Mouse (Mus musculus) G1E-ER4 (cell line): ENCODE measurements around the gene Stx8. TPM values are rescaled to one million over a fixed set of nuclear protein-coding genes. Genes with fewer than 3 reads are reported as not detected.

Source experiments
- GATA1 ChIP-seq: IDR thresholded peaks from one replicate; pipeline ENCODE4 v1.8.0; 2012; ENCODE audit warnings: low read length, inconsistent platforms
- polyA plus RNA-seq: library from polyadenylated mRNA; stranded (reverse); fragments of >175 nt; gene quantifications from 2 replicates; pipeline ENCODE4 v1.2.3, GENCODE M21; 2012

Stx8 gene
- polyA plus RNA-seq, 1 experiment = 0.66 TPM

DNA sequence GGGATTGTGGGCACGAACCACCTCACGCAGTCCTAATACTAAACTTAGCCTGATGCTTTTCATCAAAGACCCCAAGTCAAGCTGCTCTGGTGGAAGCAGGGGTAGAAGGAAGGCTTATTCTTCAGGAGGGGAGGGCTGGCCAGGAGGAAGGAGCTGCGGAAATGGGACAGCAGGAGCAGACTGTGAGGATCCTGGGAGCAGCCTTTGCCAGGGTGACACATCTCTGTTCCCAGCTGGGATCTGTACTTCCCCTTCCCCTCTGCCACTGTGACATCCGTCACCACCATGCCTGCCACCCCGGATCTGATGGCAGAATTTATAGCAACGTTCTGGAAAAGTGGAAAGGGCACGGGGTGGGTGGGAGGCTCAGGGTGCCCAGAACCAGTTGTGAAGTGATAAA, 168.5 kb downstream of the Stx8 start:
- no peak for TF ChIP-seq GATA1

GRCm38 (mm10) chr11:68135350-68135749, 169.4 kb downstream of the Stx8 start:
- no peak for TF ChIP-seq GATA1

GRCm38 (mm10) chr11:68136687-68137086, 170.7 kb downstream of the Stx8 start:
- TF ChIP-seq GATA1 = no peak

DNA sequence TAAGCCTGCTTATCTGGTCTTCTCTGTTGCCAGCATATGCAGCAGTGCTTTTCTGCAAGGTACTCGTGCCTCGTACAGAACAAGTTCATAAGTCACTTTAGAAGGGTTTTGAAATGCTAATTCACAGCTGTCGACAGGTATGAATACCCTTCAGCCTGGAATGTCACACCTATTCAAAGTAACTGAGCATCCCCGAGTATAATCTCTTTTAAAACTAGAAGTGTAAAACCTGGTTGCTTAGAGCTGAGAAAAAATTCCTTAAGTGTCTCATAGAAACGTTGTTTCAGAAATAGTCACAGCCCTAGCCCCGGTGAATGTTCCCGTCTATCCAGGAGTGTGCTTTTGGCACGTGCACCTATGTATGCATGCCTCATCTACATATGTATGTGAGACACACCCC, 176.3 kb downstream of the Stx8 start:
- TF ChIP-seq GATA1 = no peak

- no peak for TF ChIP-seq GATA1
These were observed 178.5 kb downstream of the Stx8 start for GRCm38 (mm10) chr11:68144235-68145065.

- no peak for TF ChIP-seq GATA1
These were observed 179.1 kb downstream of the Stx8 start for GRCm38 (mm10) chr11:68145066-68145585.

- TF ChIP-seq GATA1 = no peak
These were observed 179.8 kb downstream of the Stx8 start for GRCm38 (mm10) chr11:68145586-68146455.

GRCm38 (mm10) chr11:68146456-68146851, 180.5 kb downstream of the Stx8 start:
- no peak for TF ChIP-seq GATA1

DNA sequence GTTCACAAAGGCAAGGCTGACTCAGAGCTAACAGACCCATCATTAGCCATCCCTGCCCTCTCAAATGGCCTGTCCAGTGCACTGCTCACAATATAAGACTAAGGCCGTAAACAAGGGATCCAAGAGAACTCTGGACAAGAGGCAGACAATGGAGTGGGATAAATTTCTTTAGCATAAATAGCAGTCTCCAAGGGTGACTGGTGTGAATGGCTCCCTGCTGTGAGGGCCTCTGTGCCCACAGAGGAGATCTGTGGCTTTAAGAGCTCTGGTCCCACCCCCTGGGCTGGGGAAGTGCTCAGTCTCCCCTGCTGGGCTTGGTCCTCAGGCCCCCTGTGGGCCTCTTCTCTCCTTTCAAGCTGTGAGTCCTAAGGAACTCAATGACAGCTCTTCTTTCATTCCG, 184.9 kb downstream of the Stx8 start:
- TF ChIP-seq GATA1 = no peak

GRCm38 (mm10) chr11:68155821-68156220, 189.8 kb downstream of the Stx8 start:
- no peak for TF ChIP-seq GATA1

DNA sequence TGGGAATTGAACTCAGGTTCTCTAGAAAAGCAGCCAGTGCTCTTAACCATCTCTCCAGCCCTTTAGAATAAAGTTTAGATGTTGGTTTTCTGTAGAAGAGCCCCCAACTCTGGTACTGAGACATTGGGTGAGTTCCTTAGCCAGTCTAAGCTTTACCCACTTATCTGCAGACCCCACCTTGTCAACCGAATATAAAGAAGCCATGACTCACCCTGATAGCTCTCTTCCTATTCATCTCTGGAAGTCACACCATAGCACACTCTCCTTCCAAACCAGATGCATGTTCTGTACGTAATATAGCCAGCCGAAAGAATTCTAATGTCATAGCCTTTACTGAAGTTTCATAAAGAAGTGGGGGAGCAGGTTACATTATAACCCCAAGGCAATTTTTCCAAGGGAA, 192.2 kb downstream of the Stx8 start:
- TF ChIP-seq GATA1 = no peak

- no peak for TF ChIP-seq GATA1
These were observed 193.9 kb downstream of the Stx8 start for GRCm38 (mm10) chr11:68159867-68160266.

DNA sequence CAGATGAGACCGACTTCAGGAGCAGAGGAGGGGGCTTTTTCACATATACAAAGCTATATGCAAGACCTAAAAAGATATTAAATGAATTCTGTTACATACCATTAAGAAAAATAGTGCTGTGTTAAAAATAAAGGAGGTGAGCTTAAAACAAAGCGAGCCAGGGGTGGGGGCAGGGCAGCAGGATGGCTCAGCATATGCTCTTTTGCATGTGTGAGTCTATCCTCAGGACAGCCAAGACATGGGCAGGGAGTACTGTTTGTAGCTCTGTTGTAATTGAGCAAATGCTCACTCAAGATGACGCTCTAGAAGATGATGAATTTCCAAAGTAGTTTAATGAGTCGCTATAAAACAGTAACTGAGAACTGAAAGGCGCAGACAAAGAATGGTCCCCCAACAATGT, 198.4 kb downstream of the Stx8 start:
- no peak for TF ChIP-seq GATA1

DNA sequence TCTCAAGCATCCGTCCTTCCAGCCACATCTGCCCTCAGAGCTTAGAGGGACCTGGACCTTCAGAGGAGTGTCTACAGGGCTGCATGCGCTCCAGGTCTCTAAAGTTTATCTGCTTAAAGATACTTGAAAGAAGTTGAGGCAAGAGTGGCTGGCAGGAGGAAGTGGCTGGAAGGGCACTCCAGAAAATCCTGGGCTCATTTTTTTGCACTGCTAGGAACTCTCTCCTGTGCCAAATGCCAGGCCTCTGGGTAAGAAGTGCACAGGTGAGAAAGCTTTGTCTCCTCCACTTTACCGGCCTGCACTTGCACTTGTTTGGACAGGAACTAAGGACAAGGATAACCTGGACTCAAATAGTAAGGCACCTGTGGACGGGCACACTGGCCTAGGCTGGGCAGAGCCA, 202.4 kb downstream of the Stx8 start:
- no peak for TF ChIP-seq GATA1

DNA sequence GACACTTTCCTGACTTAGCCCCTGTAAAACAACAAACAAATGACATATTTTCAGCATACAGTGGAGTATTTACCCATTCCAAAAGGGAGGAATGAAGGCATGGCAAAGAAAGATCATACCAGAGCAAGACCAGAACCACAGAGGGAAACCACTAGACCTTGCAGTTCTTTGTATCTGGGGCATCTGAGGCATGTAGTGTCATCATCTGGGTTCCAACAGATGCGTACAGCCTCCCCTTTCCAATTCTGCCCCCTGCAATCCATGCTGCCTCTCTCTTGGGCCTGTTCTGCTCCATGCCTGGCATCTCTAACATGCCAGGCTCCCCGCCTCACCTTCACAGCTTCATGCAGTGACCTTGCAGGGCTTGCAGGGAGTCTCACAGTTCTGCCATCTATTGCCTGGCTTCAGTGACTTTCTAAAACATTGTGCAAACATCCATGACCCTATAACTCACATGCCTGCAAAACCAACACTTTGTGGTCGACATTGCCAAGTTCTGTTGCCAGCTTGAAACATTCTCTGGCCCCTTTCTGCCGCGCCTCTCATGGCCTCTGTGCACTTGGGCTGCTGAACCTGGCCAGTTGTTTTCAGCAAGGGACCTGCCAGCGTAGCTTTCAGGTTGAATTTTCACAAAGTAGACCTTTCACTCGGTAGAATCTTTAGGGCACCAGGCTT, 206.1 kb downstream of the Stx8 start:
- no peak for TF ChIP-seq GATA1

- TF ChIP-seq GATA1 = no peak
These were observed 206.7 kb downstream of the Stx8 start for GRCm38 (mm10) chr11:68172648-68173045.

DNA sequence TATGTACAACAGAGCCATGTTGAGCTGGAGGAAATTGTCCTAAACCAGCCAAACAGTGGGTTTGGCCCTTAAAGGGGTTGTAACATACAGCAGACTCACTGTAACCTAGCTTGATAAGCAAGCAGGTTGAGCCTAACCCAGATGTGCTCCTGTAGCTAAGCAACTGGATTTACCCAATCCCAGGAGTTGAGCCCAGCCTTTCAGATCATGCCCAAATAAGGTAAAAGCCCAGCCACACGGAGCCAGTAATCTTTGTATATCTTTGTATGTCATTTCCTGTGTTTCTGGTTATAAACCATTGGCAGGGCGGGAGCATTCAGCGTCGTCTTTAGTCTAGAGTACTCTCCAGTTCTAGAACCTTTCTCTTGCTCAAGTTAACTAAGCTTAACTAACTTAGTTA, 210.6 kb downstream of the Stx8 start:
- TF ChIP-seq GATA1 = no peak
